Mouse (Mus musculus): ENCODE results near the gene Gng12.
"Not testable (repeated sequence)": the region's sequence is repeated elsewhere in the genome, so short reads cannot be mapped to it uniquely, and the experiment has no call there.

Gene Gng12

DNA sequence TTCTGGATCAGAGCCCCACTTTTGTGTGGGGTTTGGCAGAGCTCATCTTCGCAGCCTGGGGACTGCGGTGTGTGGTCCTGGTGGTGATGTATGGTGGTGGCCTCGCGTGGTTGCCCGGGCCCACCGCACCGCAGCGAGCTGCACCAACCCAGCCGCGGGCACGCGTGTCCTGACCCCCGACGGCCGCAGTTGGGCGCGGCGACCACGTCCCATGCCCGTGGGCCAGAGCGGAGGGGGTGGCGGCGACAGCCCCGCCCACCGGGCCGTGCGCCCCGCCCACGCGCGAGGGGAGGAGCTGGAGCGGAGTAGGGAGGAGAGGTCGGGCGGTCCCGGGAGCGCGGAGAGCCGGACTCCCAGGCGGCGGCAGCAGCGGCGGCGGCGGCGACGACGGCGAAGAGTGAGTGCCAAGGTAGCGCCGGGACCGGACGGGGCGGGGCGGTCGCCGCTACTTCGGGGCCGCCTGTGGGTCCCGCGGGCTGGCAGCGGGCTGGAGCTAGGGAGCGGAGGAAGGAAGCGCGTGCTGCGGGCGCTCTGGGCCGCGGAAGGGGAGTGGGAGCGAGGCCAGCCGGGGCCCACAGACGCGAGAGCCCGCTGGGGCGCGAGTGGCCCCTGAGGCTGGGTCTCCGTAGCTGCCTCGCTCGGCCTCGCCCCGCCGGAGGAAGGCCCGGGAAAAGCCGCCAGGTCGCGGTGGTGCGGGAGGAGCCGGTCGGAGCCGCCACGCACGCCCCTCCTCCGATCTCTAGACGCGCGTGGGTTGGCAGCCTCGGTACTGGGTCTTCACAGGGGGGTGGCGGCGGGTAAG is at the start of gene Gng12:
Gng12 (plus strand) TSS at position 279 of the 802 bp plus-strand sequence.
- peak; percentile 90 to 93 for DNase-seq

- no peak for DNase-seq
Measured at GRCm38 (mm10) chr6:66848936-66849335, 47.3 kb upstream of the Gng12 start.

DNA sequence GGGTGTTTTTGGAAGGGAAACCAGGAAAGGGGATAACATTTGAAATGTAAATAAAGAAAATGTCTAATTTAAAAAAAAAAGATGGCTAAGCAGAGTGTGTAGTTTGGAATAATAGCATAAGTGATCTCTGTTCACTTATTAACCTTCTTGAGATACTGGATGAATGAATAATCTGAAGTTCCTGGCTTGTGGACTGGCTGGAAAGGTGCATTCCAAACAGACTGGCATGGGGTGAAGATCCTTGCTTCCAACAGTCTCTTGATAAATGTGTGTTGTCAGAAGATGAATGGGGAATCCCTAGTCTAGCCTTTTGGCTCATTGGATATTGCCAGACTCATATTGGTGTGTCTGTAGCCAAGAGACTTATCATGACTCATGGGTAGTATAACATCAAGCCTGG is 40.0 kb upstream of the Gng12 start:
- no peak for DNase-seq

GRCm38 (mm10) chr6:66858356-66858755 is 37.8 kb upstream of the Gng12 start:
- no peak for DNase-seq

DNA sequence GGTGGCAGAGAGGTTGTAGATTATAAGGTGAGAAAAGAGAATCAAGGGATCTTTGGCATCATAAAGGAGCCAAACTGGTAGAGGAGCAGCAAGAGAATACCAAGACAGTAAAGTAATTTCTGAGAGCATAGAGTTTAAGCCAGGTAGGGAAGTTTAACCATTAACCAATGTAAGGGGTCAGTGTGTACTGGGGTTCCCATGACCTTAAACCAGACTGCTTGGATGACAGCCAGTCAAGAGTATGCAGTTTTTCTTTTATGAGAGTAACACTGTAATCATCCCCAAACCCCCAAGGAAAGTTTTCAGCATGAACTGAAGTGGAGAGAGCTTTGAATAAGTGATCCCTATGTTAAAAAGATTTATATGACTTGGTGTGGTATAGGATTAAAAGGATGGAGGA is 36.8 kb upstream of the Gng12 start:
- no peak for DNase-seq

GRCm38 (mm10) chr6:66864463-66864862 is 31.7 kb upstream of the Gng12 start:
- no peak for DNase-seq

GRCm38 (mm10) chr6:66866295-66866694 is 29.9 kb upstream of the Gng12 start:
- DNase-seq = no peak

- not testable (repeated sequence) for DNase-seq
Measured at GRCm38 (mm10) chr6:66877048-66877447, 19.1 kb upstream of the Gng12 start.

DNA sequence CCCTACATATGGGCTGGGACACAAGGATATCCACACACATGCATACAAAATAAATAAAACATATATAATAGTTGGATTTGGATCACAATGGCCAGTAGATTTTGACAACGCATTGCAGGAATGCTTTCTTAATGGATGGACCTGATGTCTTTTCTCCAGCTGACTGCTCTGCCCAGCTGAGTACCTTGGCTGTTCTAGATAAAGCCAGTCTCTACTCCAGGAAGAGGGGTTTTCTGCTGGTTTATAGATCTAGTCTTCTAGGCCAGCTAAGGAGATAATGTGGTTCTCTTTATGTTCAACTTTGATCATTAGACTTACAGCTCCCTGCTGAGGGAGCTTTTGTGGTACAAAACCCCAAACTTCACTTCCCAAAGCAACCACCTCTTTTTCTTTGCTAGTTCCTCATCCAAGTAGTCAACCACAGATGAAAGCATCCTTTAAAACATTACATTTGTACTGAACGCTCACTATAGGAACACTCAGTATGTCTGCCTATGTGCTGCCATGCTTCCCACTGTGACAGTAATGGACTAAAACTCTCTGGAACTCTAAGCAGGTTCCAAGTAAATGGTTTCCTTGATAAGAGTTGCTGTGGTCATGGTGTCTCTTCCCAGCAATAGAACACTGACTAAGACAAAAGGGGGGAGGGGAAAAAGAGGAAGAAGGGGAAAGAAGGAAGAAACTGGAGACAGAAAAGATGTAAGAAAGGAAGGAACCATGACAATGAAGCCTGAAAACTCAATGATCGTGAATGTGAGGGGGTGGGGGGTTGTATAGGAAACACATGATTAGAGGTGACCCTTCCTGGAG is 5.6 kb upstream of the Gng12 start:
- DNase-seq = no peak

DNA sequence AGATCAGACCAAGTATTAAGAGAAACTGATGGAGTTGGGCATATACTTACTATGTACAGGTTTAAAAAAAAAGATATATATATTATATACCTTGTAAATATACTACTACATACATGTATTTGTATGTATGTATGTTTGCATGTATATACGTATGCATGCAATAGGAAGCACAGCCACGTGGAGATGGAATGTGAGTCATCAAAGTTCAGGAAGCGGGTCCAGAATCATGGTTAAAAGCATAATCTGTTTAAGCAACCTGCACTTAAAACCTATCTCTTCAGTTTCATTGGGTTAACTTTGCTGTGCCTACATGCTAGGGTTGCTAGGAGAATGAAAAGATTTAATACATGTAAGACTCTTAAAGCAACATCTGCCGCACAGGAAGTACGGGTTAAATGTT is 2.2 kb upstream of the Gng12 start:
- DNase-seq = no peak

GRCm38 (mm10) chr6:66894999-66895398 is 1.2 kb upstream of the Gng12 start:
- no peak for DNase-seq

DNA sequence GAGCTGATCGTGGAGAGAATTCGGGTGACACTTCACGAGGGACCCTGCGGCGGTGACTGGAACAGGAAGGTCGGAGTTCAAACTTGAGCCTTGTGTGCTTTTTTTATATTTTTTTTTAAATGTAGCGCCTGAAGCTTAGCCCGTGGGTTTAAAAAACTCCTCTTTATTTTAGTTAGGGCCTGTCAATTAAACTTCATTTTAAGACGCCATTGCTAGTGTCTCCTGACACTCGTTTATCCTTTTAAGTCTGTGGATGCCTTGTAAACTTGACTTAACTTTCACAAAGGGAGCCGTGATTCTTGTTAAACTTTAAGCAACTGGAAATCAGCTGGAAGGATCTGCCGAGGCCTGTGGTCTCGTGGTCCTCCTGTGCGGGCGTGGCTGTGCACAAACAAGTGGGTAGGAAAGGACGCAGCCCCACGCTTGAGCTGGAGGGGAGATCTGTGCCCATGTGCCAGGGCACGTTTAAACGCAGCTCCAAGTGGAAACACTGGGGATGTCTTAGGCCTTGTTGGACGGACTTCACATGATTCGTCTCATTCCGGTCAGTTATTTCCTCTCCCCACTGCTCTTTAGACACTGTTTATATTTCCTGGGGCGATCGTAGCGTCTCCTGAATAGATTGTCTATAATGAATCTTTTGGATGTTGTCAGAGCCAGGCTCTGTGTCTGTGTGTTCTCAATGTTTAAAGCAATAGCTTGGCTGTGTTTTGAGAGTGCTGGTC is 886 bp downstream of the Gng12 start:
- peak; percentile 55 to 70 for DNase-seq

- no peak for DNase-seq
Measured at GRCm38 (mm10) chr6:66897994-66898393, 1.8 kb downstream of the Gng12 start.

GRCm38 (mm10) chr6:66901926-66902325 is 5.7 kb downstream of the Gng12 start:
- no peak for DNase-seq

DNA sequence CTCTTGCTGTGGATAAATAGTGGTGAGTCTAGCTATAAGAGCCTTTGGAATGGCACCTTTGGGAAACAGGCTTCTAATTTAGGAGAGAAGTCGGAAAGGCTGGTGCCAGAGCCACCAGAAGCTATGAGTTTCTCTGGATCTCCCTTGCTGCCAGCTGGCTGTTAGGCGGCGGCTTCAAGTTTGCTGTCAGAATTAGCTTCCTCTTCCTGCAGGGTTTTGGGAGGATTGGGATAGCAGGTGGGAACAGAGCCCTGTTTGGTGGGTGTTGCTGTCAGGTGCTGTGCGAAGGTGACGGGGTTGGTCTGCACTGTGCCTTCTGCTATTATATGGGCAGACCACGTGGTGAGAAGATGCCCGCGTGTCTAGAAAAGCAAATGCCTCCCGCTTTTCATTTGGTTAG is 7.0 kb downstream of the Gng12 start:
- no peak for DNase-seq

DNA sequence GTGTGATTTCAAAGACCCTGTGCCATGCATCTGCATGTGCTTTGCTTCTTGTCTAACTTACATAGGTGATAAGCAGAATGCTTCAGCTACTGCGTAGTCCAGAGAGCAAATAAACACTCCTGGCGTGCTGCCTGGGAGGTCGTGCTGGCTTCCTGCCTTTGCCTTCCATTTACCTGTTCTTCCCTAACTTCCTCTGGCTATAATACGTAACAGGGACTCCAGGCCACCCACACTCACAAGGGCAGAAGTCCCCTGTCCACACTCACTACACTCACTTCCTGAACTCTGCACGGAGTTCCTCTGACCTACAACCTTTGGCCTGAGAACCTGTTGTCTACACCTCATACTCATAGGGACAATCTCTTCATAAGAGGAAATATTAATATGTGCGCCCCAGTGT is 7.5 kb downstream of the Gng12 start:
- DNase-seq = peak; percentile 49 to 59

- no peak for DNase-seq
Measured at GRCm38 (mm10) chr6:66906244-66906643, 10.0 kb downstream of the Gng12 start.

DNA sequence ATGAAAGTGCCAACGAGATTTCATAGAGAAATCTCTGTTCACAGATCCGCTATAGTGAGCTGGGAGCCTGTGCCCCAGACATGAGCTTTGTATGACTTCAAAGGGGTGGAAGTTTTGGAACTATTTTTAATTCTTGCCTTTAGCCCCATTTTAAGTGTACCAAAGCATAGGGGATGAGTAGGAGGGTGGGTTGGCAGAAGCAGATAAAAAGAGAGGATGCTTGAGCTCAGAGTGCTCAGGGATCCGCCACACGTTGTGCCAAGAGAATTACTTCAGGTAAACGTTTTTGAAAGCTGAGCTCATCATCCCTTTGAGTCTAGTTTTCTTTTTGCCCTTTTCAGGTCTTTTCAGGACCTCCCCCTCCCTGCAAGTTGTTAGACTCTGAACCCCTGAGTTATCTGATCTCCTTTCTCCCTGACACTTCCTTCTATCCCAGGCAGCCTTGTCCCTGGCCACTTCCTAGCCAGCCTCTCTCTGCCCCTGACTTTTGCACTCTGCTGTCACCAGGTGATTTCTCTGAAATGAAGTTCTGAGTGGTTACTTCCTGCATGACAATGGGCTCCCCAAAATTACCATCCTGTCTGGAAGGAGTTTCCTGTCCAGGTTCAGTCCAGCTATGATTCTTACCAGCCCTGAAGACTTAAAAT is 12.3 kb downstream of the Gng12 start:
- DNase-seq = no peak

GRCm38 (mm10) chr6:66910493-66911435 is 14.6 kb downstream of the Gng12 start:
- DNase-seq = peak; percentile 62 to 80

GRCm38 (mm10) chr6:66913355-66913754 is 17.2 kb downstream of the Gng12 start:
- no peak for DNase-seq

DNA sequence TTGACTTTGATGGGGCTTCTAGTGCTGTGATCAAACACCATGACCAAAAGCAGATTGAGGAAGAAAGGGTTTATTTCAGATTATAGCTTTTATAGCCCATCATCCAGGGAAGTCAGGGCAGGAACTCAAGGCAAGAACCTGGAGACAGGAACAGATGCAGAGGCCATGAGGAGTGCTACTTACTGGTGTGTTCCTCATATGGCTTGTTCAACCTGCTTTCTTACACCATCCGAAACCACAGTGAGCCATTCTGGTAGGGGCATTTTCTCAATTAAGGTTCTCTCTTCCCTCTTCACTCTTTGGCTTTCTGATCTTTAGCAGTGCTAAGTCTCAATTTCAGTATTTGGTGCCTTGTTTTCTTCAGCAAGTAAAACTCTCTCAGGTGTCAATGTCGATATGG is 19.4 kb downstream of the Gng12 start:
- no peak for DNase-seq

GRCm38 (mm10) chr6:66917032-66917431 is 20.8 kb downstream of the Gng12 start:
- DNase-seq = no peak
